Mouse (Mus musculus) urinary bladder, postnatal 25 days (tissue): ENCODE measurements at regions not wholly inside any gene's neighbourhood (a gene's known extent, or its start where the extent isn't known, plus 50 kb on each side); places are given as distances from the start of the nearest gene placed in this dataset.

ENCODE experiments used
- DNase-seq: peaks from one replicate; pipeline ENCODE4 v3.0.0; 2022; ENCODE audit warnings: low spot score

DNA sequence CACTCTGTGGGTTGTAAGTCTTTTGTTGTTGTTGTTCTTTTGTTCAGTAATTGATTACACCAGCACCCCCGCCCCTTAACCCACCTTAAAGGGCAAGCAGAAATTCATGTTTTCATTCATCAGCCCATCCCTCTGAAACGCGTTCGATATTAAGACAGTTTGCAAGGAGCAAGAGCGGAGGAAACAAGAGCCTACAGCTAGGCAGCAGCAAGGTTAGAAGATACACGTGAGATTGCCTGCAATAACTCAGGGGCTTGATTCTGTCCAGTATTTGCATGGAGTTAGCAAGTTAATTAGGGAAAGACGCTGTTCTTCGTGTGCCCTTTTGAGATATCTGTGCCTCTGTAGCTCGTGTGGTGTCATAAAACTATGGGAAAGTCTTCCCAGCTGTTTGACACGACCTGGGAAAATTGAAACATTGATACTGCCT lies 202.0 kb downstream of the Gm11146 start:
- no peak for DNase-seq

DNA sequence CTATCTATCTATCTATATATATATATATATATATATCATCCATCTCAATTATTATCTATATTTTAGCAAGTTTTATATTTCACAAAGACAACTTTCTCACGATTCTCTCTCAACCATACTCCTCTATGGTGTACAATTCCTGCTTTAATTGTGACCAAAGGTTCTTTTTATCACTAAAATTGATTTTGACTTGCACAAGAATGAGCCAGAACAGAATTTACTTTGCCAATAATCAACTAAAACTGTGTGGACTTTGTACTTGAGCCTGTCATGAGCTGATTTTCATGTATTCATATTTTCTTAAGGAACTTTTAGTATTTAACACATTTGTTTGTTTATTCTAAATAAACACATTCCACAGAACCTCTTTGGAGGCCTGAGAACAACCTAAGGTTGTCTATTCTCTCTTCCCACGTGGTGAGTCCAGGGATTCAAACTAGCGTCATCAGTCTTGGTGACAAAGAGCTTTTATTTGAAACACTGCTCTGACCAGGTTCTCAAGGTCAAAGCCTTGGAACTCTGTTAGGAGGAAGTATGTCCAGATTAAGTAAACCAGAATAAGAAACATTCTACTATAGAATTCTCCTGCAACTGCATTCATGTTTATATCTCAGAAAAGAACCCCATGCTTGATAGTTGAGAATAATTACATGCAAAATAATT lies 207.7 kb downstream of the Gm11146 start:
- no peak for DNase-seq

DNA sequence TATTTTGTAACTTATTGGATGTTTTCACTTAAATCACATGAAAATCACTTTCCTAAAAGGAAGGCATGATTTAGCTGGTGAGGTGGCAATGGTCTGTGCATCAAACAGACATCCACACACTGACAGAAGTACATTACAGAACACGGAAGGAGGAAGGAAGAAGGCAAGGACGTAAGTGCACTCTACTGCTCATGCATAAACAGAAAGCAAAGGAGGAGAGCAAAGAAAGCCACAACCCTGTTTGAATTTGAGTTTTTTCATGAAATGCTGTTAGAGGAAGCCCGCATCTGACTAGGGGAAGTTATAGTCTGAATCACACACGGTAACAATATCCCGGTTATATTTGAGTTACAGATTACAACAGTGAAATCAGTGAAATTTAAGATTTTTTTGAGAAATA lies 208.4 kb downstream of the Gm11146 start:
- DNase-seq: no peak

DNA sequence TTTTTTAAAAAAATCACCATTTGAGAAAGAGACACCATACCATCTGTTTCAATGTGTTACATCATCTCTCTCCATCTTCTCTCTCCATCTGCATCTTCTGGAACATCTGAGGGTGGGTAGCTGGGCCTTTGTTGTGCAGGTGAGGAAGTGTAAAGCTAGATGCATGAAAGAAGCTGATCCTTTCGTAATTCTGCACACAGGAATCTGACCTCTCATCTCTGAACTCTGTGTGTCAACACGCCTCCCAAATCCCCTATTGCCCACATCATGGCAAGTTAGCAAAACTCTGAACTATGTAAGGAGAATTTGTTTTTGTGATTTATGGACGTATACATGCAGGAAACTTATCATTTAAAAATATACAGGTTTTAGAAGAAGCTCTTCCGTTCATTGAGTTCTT lies 209.7 kb downstream of the Gm11146 start:
- DNase-seq: no peak

DNA sequence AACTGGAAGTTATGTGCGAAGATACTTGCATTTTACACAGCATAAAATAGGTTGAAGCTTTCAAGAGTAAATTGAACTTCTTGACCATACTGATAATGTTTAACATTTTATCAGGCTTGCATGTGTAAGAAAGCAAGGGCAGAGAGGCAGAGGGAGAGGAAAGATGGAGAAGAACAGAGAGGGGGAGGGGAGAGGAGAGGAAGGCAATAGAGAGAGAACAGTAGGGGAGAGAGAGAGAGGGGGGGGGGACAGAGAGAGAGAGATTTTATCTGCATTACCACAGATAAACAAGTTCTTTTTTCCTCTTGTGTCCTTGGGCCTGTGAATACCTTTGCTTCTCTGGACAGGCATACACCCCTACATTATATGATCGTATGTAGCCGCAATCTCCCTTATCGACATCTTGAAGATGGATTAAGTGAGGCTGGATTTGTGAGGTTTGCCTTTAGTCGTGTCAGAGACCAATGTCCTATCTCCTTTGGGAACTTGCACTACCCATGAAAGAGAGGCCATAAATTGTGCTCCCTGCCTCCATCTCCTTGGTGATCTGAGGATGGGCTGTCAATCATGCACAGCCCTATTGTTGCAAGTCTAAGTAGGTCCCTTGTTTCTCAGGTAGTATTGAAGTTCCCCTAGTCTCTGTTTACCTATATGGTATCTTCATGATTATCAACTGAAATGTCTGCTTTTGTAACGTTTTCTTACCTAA lies 217.7 kb downstream of the Gm11146 start:
- no peak for DNase-seq

DNA sequence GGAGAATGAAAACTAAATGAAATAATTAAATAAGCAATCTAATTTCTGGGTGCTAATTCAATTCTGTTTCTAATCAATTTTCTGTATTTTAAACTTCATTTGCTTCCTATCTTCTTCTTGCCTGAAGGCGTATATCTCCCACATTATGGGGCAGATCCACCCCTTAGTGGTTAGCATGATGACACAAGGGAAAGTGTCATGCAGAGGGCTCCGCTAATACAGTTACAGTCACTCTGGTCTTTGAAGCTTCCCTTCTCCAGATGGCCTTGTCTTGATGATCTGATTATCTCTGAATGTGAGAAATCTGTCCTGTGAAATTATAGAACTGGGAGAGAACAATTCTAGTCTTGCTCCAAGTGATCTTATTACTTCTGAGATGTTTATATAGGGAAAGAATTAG lies 219.1 kb downstream of the Gm11146 start:
- DNase-seq: no peak

DNA sequence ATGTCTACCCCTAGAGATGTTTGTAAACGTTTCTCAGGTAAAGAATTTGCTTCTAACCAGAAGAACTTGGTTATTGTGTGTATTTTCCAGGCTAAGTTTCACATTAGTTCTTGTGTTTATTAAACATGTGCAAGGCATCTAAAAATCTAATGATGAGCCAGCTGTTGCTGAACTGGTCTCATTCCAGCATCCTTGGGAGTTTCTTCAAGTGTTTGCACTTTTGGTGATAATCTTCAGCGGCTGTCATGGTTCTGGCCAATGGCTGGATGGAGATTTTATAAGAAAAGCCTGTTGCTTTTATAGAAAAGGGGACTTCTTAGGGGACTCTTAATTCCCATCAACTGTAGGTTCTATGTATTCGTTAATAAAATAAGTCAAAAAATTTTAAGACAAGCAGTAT lies 229.1 kb downstream of the Gm11146 start:
- DNase-seq: no peak

DNA sequence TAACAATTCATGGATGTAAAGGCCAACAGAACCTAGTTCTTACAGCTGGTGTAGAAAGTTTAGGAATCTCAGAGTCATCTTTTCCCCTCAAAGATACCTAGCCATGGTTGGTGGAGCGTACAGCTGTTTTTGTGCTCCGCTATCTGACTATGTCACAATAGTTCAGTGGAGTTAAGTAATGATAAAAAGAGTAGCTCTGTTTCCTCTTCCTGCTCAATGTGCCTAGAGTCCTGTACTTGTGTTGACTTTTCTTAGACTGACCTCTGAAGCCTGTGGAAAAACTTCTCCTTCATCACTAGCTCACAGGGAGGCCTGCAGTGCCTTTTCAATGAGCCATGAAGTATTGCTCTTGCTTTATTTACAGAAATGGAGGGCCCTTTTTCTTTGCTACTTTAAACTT lies 232.1 kb downstream of the Gm11146 start:
- no peak for DNase-seq

DNA sequence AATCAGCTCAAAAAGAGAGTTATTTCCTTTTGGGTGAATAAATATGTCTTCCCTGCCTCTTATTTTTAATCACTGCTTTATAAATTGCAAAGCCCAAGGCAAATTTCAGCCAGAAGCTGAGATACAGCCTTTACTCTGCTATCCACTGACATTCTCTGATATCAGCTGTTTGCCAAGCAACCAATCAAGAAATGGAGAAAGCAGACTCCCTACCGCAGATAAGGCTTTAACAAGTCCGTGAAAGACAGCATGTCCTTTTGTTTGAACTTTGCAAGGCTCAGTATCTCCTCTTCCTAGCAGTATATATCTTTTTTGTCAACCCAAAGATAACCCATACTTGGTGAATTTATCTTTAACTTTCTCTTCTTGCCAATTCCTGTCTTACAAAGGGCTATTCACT lies 236.6 kb downstream of the Gm11146 start:
- no peak for DNase-seq

DNA sequence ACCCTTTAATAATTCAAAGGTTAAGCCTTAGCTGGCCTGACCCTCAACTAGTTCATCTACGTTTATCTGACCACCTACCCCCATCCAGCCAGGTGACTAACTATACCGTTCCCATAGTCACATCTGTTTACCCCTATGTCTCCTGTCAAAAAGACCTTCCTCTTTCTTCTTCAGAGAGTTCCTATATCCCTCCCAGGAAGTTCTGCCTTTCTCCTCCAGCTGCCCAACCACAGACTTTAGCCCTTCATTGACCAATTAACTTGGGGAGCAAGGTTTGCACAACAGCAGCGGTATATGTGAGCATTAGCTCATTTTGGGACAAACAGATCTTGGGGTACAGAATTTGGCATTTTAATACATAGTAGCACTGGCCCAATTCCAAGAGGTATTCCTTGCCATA lies 237.5 kb downstream of the Gm11146 start:
- no peak for DNase-seq

DNA sequence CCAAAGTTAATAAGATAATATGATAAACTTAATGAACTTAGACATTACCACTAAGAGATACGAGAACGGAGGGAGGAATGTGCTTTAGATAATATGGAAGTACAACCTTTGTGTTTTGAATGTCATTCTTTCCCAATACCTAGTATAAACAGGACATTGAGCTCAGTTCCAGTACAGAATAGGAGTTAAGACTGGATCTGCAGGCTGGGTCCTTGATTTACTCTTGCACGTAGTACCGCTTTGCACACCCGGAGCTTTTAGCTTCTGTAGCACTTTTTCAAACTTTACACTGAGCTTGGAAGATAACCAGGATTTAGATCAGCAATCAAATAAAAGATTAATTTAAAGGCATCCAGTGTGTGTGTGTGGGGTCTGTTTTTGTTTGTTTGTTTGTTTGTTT lies 242.7 kb downstream of the Gm11146 start:
- no peak for DNase-seq

DNA sequence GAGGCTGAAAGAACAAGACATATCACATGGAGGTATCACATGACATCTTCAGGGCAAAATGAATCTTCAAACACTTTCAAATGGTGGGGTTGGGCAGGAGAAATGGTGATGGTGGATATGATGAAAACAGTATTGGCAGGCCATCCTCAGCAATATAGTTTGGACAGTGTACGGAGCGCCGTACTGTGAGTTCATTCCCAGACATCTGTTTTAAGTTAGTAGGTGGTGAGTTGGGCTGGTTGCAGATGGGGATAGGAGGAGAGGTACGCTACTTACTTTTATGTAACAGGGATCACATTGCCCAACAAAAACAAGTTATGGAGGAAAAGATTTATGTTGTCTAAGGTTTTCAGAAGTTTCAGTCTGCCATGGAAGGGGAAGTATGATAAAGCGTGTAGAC lies 246.6 kb downstream of the Gm11146 start:
- DNase-seq: no peak

DNA sequence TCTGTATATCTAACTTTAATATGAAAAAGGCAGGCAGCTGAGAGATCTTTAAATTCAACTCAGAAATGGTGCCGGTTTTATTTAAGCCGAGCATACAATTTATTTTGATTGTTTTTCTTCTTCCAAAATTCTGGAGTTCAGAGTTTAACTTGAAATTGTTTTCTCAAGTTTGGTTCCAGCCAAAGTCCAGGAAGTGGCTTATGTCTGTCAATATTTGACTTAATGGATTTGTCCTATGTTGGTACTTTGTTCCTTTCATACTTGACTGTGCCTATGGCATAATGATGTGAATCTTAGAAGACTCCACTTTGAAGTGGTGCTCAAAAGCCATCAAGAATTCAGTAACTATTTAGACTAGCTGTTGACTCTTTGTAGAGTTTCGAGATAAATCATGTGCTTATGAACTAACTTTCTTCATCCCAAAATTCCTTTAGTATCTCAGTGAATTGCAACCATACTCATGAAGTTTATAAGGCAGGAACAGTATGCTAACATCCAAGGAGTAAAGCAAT lies 247.6 kb downstream of the Gm11146 start:
- DNase-seq: no peak

DNA sequence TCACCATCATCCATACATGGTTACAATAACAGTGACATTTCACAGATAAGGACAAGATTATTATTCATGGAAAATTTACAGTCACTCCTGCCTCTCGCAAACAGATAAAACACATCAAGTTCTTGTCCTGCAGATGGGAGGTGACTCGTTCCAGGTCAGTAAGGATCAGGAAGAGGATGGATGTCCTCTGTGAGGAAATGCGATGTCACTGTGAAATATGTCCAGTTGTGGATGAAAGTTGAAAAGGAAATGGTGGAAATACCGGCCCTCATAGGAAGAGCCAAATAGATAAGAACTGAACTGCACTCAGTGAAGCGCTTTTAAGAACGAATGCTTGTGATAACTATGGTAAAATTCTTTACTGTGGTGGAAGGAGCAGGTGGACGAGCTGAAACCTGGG lies 255.8 kb downstream of the Gm11146 start:
- no peak for DNase-seq

DNA sequence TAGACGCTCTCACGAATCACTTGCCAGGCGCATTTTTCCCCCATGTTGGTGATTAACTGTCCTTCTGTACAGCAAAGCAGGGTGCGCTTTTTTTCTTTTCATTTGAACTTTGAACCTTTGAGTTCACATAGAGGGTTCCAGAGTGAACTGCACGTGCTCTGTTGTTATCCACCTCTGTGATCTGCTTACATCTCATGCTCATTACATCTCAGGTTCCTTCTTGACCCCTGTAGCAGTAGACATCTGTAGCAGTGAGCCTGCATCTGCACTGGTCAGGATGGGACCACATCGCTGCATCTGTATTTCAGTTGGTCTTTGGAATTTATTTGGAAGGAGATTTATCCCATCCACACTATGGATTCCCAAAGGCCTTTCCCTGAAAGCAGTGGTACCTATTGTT lies 269.6 kb downstream of the Gm11146 start:
- DNase-seq: no peak

DNA sequence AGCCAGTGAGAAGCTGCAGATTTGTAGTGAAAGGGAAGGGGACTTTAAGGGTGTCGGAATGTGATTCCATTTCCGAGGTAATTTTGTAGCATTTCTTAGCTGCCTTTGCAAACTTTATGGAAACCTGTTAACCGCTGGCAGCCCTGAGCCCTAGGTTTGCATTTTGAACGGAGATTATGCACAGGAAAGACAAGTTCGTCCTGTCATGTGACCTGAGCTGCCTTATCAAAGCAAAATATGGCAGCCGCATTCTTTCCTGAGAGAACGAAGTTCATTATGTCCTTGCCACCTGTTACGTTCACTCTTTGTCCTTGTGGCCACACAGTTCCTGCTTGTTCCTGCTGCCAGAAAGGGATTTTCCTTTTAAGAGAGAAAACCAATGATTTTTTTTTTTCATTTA lies 270.9 kb downstream of the Gm11146 start:
- peak; percentile 36 for DNase-seq

DNA sequence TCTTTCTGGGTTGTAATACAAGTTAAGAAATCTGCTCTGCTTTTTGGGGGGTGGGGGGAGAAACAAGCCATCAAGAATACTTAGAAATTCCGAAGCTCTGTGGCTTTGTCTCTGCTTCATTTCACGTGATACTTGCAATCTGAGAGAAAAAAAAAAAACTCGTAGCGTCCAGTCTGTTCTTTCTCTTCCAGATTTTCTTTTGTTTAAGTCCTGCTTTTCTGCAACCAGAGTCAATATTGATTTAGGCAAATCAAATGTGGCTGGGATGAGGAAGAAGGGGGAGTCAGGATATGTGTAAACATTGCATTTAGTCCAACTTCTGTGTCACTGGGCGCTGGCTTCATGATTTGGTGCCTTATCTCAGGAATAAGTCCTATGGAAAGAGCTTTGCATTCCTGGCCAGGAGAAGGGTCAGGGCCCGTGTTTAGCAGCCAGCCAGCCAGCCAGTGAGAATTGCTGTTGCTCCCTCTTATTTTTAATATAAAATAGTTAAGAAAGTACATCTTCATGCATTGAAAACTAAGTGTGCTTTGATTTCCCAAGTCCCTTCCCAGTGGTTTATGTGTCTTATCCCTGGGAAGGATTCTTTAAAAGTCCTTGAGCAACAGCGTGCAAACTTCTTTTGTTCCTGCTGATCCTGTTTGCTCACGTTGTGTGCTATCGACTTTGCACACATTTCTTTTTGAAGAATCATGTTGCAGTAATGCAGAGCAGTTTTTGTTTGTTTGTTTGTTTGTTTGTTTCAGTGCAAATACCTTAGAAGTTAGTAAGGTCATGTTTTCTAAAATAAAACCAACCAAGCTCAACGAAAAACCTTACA lies 272.0 kb downstream of the Gm11146 start:
- peak; percentile 23 for DNase-seq

DNA sequence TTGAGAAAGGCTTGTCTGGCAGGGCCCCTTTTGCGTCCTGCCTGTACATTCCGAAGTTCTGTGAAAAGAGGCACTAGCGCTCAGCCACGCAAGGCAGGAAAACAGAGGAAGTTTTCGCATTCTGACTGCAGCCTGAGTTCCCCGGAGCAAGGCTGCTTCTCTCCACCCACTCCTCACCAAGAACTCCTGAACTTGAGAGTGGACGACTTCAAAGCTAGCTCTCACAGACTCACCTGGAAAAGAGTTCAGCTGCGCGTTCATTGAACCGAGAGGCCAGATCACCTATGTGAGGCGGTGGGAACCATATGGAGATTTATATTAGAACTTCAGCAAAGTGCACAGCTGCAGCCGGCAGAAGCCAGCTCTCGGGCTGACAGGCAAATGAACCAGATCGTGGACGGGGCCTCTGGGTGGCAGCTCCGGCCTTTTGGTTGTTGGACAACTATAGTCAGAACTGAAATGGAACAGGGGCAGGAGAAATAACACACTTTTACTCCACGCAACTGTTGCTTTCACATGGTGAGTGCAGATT lies 272.7 kb downstream of the Gm11146 start:
- DNase-seq: peak; percentile 35

DNA sequence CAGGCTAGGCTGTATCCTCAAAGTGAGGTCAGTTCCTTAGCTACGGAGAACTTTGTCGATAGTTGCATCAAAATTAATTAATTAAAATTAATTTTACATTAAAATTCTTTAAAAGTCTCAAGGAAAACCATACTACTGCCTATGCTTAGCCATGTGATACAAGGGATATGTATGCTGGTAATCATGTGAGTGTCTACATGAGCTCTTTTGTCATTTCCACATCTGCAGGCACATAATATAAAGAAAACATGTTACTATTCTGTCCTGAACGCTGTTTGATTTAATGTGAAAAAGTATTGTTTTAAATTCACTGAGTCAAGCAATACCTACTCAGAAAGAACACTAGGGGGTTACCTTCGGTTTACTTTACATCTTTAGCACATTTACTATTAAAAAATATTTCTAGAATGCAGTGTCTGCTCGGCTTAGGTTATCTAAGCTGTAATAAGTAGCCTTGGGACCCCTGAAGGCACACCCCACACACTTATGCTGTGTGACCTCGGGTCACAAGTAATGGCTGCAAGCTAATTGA lies 273.2 kb downstream of the Gm11146 start:
- no peak for DNase-seq

DNA sequence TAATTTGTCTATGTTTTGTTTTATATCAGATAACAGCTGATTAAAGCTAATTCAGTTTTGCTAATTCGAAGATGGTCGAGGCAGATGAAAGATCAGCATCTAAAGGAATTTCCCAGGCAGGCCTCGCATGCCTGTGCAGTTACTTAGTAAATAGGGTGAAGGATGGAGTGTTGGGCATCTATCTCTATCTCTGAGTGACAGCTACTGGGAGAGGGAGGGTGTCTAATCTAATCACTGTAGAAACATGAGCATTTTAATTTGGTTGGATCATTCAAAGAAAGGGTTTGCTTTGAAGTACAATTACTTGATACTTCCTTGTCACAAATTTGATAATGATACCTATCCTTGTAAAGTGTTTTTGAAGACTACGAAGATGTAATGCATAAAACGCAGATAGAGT lies 273.8 kb downstream of the Gm11146 start:
- DNase-seq: no peak

DNA sequence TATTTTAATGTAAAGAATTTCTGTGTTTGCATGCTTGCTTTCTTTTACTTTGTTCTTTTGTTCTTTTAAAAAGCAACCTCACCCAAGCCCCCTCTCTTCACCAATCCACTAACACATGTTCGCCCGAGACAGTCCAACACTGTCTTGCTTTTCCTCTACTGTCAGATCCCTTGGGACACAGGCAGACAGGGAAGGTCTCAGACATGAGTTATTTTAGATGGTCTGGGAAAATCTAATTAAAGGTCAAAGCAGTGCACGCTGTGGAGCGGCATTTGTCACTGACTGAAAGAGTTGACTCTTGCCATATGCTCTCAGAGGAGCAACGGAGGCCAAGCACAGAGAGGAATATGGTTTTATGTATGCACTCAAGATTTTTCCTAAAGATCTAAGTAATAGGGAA lies 279.6 kb downstream of the Gm11146 start:
- no peak for DNase-seq

DNA sequence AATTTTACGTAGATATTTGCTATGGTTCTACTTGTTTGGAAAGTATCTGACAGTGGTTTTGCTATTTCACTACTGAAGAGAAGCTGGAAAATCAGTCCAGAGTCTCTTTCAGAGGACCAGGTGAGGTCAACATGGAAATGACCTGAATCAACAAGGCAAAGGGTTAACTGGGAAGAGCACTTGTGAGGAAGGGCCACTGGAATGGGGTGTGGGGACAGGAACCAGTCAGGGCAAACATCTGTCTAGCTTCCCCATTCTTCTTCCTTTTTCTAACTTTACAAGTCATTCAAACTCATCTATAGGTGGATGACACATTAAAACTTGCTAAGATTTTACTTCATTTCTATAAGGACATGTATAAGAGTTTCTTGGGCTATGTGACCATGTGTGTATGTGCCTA lies 283.7 kb downstream of the Gm11146 start:
- no peak for DNase-seq
